Mouse (Mus musculus): ENCODE data around the gene Gm28308. TPM values are rescaled to one million over a fixed set of nuclear protein-coding genes. Genes with fewer than 3 reads are reported as not detected.

Gm28308 gene
- not detected in 2 replicates for polyA plus RNA-seq (2012; rRNA removed)

DNA sequence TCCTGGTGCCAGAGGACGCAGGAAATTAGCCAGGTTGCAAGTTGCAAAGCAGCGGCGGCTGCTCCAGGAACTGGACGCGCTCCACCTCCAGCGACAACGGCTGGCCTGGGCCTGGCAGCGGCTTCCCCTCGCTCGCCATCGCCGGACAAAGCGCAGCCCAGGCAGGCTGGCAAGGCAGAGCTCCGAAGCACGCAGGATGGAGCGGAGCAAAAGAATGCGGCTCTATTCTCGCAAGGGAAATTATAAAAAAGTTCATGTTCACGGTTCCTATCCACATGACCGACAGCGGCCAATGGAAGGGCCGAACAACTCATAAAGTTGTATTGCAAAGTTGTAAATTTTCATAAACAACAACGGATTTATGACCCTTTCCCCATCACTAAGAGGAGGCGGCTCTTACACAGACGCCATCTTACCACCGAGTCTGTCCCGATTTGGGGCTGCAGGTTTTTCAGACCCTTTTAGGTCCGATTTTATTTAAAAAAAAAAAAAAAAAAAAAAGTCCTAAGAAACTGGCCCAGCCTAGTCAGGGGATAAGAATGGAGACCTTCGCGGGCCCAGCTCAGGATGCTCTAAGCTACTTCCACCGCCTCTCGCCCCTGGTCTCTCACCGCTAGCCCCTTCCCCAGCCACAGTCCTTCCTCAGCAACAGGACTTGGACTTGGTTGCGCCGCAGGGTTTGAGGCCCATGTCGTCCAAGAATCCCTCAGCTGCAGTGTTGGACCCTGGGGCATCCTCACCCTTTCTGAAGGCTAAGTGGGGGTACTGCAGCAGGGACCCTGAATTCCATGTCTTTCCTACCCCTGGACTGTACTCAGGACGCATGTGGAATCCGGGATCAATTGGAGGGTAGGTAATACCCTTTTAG is at the start of gene Gm28308, which contains the start of gene Hoxa3:
Gm28308 (minus strand) TSS at position 221 of the 868 bp plus-strand sequence.
Hoxa3 (minus strand) TSS at position 218 of the 868 bp plus-strand sequence.
- 3% methylated on average over 38 of the region's 38 CpGs for WGBS
- TF ChIP-seq CTCF (IDR thresholded peaks at IDR 0.05; ENCODE audit: borderline replicate concordance, insufficient read depth, low read depth, low read length) (no peak), POLR2A (IDR thresholded peaks at IDR 0.05; ENCODE audit: borderline replicate concordance, insufficient read depth, low read length) (no peak)
- H3K4me1 ChIP-seq (ENCODE audit: control insufficient read depth, insufficient read depth, low read length) = no peaks in the 10 kb centered on the region
- H3K27ac ChIP-seq (ENCODE audit: insufficient read depth, low read length) = no peak within 1 kb of the TSS
- no peak for DNase-seq
- H3K27me3 ChIP-seq (ENCODE audit: control insufficient read depth, insufficient read depth, low read length) = peaks cover 14% of the 10 kb centered on the region; the same call in 1 of the 2 replicates
- H3K4me3 ChIP-seq (replicated peaks; ENCODE audit: insufficient read depth, low read depth, low read length) = no peak within 1 kb of the TSS

DNA sequence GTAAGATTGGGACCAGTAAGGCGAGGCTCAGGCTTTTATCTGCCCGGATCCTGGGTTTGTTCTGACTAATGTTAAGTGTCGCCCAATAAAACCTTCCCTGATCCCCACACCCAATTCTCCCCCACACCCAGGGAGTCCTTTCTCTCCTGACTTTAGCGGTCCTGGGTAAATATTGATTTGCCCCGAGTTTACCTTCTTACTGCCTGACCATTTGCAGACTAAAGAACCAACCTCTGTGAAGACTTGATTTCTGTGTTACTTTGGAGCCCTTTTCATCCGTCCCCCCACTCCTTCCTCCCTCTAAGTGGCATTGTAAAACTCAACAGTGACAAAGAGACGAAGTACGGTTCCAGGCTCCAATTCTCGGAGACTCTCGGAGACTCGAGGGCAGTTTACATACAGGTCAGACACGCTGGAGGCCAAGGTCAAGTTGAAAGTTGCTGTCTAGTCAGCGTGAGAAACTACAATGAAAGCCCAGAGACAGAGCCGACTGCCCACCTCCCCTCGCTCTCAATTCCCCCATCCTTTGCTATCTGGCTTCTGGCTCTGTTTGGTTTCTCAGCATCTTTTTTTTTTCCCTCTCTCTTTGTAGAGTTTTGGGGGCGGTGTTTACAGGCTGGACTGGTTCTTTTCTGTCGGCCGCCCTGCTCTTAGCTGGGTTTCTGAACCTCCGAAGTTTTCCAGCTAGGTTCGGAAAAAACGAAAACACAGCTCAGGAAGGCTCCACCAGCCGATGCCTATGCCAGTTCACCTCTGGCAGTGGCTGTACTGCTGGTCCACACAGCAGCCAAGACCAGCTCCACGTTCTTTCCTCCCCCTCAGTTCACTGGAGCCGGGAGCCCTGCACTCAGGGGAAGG is 49.6 kb upstream of the Gm28308 start:
- 5% methylated on average over 24 of the region's 24 CpGs for WGBS
- TF ChIP-seq CTCF (IDR thresholded peaks at IDR 0.05; ENCODE audit: borderline replicate concordance, insufficient read depth, low read depth, low read length) (no peak), POLR2A (IDR thresholded peaks at IDR 0.05; ENCODE audit: borderline replicate concordance, insufficient read depth, low read length) (no peak)
- Histone ChIP-seq H3K4me3 (replicated peaks; ENCODE audit: insufficient read depth, low read depth, low read length) (no peak overlapping the region), H3K27ac (ENCODE audit: insufficient read depth, low read length) (no peak overlapping the region), H3K27me3 (ENCODE audit: control insufficient read depth, insufficient read depth, low read length) (peaks cover 38% of the 10 kb centered on the region; the same call in 1 of the 2 replicates), H3K4me1 (ENCODE audit: control insufficient read depth, insufficient read depth, low read length) (no peaks in the 10 kb centered on the region)
- DNase-seq = no peak

DNA sequence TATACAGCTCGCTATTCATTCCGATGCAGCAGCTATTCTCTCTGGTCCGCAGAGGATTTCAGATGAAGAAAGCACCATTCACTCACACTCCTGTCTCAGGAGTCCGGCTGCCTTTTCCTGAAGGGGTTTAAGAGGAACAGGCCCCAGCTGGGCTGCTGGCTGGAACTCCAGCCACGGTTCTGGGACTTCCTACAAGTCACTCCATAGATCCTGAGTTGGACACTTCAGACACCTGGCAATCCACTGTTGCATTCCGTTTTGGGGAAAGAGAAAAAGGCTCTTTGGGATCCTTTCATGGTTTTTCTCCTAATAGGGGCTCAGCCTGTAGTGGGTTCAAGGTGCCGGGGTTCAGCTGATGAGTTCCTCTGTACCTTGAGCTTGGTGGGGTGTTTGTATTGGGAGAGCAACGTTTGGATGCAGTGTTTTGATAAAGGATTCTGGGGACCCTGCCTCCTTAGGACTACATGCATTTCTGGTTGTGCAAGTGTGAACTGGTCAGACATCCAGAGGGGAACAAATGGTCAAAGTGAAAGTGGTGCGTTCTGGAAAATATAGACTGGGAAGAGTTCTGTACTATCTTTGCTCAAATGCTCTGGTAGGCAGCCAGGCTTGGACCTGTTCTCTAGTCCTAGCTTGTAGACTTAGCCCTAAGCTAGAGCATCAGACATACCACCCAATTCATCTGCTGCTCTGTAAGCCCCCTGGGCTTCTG is 48.8 kb upstream of the Gm28308 start:
- WGBS = 4% methylated on average over 9 of the region's 9 CpGs
- Histone ChIP-seq H3K27me3 (ENCODE audit: control insufficient read depth, insufficient read depth, low read length) (peaks cover 37% of the 10 kb centered on the region; the same call in 1 of the 2 replicates), H3K27ac (ENCODE audit: insufficient read depth, low read length) (no peak overlapping the region), H3K4me3 (replicated peaks; ENCODE audit: insufficient read depth, low read depth, low read length) (no peak overlapping the region), H3K4me1 (ENCODE audit: control insufficient read depth, insufficient read depth, low read length) (no peaks in the 10 kb centered on the region)
- DNase-seq = no peak
- no peak for TF ChIP-seq CTCF (IDR thresholded peaks at IDR 0.05; ENCODE audit: borderline replicate concordance, insufficient read depth, low read depth, low read length)
- no peak for TF ChIP-seq POLR2A (IDR thresholded peaks at IDR 0.05; ENCODE audit: borderline replicate concordance, insufficient read depth, low read length)

DNA sequence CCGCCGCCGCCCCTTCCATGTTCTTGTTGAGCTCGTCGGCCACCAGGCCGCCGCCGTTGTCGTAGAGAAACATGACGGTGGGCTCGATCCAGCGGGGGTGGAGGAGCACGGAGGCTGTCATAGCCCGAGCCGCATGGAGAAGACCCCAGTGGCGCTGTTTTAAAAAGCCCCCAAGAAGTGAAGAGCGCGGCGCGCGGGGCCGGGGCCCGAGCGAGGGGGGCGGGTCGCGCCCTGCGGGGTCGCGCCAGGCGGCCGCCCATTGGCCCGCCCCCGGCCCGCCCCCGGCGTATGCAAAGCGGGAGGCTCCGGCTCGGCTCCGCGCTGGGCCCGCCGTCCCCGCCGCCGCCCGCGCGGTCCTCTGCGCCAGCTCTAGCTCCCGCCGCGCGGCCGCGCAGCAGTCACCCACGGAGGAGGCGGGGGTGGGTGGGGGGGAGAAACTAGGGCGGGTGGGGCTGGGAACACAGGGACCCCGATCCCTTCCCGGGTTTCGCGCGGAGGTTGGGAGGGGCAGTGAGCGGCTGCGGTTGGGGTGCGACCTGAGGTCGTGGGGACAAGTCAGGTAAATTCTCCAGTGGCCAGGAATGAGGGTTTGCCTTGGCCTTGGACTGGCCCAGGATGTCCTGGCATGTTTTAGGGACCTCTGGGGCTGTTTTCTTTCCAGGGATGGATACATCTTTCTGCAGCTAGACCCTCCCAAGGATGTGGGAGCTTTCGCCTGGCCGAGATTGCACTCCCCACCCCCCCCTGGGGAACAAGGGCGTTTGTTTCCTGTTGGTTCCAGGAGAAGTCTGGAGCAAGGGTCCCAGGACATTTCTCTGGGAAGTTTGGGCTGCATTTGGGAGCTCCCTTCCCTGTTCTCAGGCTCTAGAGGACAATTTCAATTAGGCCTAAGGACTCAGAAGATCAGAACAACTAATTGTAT is 47.8 kb upstream of the Gm28308 start, which contains the start of gene Hoxa13:
Hoxa13 (minus strand) TSS at position 227 of the 922 bp plus-strand sequence.
- Histone ChIP-seq H3K27ac (ENCODE audit: insufficient read depth, low read length) (no peak within 1 kb of the TSS), H3K4me1 (ENCODE audit: control insufficient read depth, insufficient read depth, low read length) (no peaks in the 10 kb centered on the region), H3K27me3 (ENCODE audit: control insufficient read depth, insufficient read depth, low read length) (peaks cover 32% of the 10 kb centered on the region; the same call in 1 of the 2 replicates), H3K4me3 (replicated peaks; ENCODE audit: insufficient read depth, low read depth, low read length) (no peak within 1 kb of the TSS)
- TF ChIP-seq POLR2A (IDR thresholded peaks at IDR 0.05; ENCODE audit: borderline replicate concordance, insufficient read depth, low read length) (no peak), CTCF (IDR thresholded peaks at IDR 0.05; ENCODE audit: borderline replicate concordance, insufficient read depth, low read depth, low read length) (no peak)
- 2% methylated on average over 53 of the region's 72 CpGs for WGBS
- no peak for DNase-seq

DNA sequence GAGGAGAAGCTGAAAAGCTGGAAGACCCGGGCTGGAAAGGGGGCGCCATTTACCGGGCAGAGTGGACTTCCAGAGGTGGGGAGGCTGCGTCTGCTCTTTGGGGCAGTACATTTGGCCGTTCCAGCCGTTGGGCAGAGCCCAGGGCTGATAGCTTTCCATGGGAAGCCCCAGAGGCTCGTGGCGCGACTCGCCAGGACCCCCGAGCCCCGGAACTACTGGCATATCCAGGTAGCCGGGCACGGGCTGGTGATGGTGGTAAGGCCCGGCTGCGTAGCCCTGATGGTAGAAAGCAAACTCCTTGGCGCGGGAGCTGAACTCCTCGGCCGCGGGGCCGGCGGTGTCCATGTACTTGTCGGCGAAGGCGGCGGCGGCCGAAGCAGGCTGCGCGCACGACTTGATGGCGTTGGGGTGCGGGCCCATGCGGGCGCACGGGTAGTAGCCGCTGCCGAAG is 46.7 kb upstream of the Gm28308 start:
- H3K4me3 ChIP-seq (replicated peaks; ENCODE audit: insufficient read depth, low read depth, low read length) = no peak overlapping the region
- no peaks in the 10 kb centered on the region for H3K4me1 ChIP-seq (ENCODE audit: control insufficient read depth, insufficient read depth, low read length)
- 1% methylated on average over 39 of the region's 39 CpGs for WGBS
- no peak for TF ChIP-seq CTCF (IDR thresholded peaks at IDR 0.05; ENCODE audit: borderline replicate concordance, insufficient read depth, low read depth, low read length)
- no peak for TF ChIP-seq POLR2A (IDR thresholded peaks at IDR 0.05; ENCODE audit: borderline replicate concordance, insufficient read depth, low read length)
- DNase-seq = no peak
- peaks cover 30% of the 10 kb centered on the region; the same call in 1 of the 2 replicates for H3K27me3 ChIP-seq (ENCODE audit: control insufficient read depth, insufficient read depth, low read length)
- no peak overlapping the region for H3K27ac ChIP-seq (ENCODE audit: insufficient read depth, low read length)

DNA sequence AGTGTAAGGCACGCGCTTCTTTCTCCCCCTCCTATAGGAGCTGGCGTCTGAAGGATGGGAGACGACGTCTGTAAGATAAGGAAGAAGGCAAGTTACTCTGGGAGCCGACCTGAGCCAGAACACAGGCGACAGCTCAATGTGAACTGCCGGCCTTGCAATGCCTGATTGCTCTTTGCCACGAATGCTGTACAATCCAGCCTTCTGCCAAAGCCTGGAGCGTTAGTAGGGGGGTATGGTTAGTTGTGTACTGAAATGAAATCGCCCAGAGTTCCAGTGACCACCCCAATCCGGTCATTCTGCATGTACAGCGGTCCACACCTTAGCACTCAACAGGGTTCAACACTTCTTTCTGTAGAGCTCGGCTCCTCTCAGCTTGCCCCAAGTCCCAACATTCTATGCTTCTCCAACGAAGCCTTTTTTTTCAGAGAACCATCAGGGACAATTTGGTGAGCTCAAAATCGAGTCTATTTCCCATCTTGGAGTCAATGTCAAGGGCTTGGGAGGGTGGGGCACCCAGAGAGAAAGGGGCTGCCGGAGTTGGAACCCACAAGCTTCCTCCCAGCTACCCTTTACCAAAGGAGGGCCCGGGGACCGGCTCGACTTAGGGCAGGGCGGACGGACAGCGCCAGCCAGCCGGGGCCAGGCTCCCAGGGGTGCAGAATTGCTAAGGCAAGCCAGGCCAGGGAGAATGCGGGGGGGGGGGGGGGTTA is 46.1 kb upstream of the Gm28308 start:
- peaks cover 25% of the 10 kb centered on the region; the same call in 1 of the 2 replicates for H3K27me3 ChIP-seq (ENCODE audit: control insufficient read depth, insufficient read depth, low read length)
- DNase-seq = no peak

More for the DNA sequence above, 46.1 kb upstream of the Gm28308 start:
- H3K27ac ChIP-seq (ENCODE audit: insufficient read depth, low read length) = no peak overlapping the region
- WGBS = 4% methylated on average over 25 of the region's 25 CpGs
- no peak overlapping the region for H3K4me3 ChIP-seq (replicated peaks; ENCODE audit: insufficient read depth, low read depth, low read length)
- H3K4me1 ChIP-seq (ENCODE audit: control insufficient read depth, insufficient read depth, low read length) = no peaks in the 10 kb centered on the region
- TF ChIP-seq POLR2A (IDR thresholded peaks at IDR 0.05; ENCODE audit: borderline replicate concordance, insufficient read depth, low read length) (no peak), CTCF (IDR thresholded peaks at IDR 0.05; ENCODE audit: borderline replicate concordance, insufficient read depth, low read depth, low read length) (no peak)

Measured in cerebellum, adult 2 months (tissue).